Mouse (Mus musculus) hindbrain, embryonic 16.5 days (tissue): ENCODE measurements around the gene Ifih1. TPM values are rescaled to one million over a fixed set of nuclear protein-coding genes. Genes with fewer than 3 reads are reported as not detected.

Source experiments
- ATAC-seq: fragments of 200-750 bp; cut with Nextera tagmentation; 2 replicates; pipeline ENCODE4 v1.8.0; 2017; ENCODE audit warnings: moderate TSS enrichment, moderate library complexity
- H3K27ac ChIP-seq: fragments of 300-500 bp; sonication (generic); 2 replicates; pipeline ENCODE4 v1.5.1; 2014; ENCODE audit warnings: low read depth, mild to moderate bottlenecking, control low read depth, low read length, moderate library complexity
- H3K27me3 ChIP-seq: fragments of 300-500 bp; sonication (generic); replicated peaks from 2 replicates; pipeline ENCODE4 v1.6.1; 2014; ENCODE audit warnings: low read length; ENCODE audit not compliant: control insufficient read depth, insufficient read depth
- H3K36me3 ChIP-seq: fragments of 300-500 bp; sonication (generic); 2 replicates; pipeline ENCODE4 v1.6.1; 2014; ENCODE audit warnings: mild to moderate bottlenecking, low read length, moderate library complexity, mixed read lengths; ENCODE audit not compliant: control insufficient read depth, insufficient read depth
- H3K4me1 ChIP-seq: fragments of 300-500 bp; sonication (generic); 2 replicates; pipeline ENCODE4 v1.6.1; 2014; ENCODE audit warnings: low read depth, low read length; ENCODE audit not compliant: control insufficient read depth, insufficient read depth
- H3K4me2 ChIP-seq: fragments of 300-500 bp; sonication (generic); 2 replicates; pipeline ENCODE4 v1.6.1; 2014; ENCODE audit warnings: mild to moderate bottlenecking, low read length, control low read depth, moderate library complexity
- H3K4me3 ChIP-seq: fragments of 300-500 bp; sonication (generic); 2 replicates; pipeline ENCODE4 v1.5.1; 2014; ENCODE audit warnings: mild to moderate bottlenecking, low read length, control low read depth, moderate library complexity
- H3K9ac ChIP-seq: fragments of 300-500 bp; sonication (generic); 2 replicates; pipeline ENCODE4 v1.6.1; 2014; ENCODE audit warnings: low read depth, mild to moderate bottlenecking, control low read depth, low read length, moderate library complexity
- H3K9me3 ChIP-seq: fragments of 300-500 bp; sonication (generic); 2 replicates; pipeline ENCODE4 v1.6.1; 2014; ENCODE audit warnings: mild to moderate bottlenecking, low read length, moderate library complexity; ENCODE audit not compliant: control insufficient read depth
- WGBS: fragments of 180-500 bp; shearing (Covaris S2); extraction: QIAGEN DNeasy Blood & Tissue Kit; methylation state at CpG from one replicate; pipeline ENCODE4 v1.1.7; 2014; 5-methylcytosine and 5-hydroxymethylcytosine counted together
- polyA plus RNA-seq: library from polyadenylated mRNA; unstranded; fragments of >200 nt; fragmentation: Nextera tagmentation; extraction: Ambion mirVana; gene quantifications from 2 replicates; pipeline ENCODE4 v1.2.1, GENCODE M21; 2015

The Ifih1 gene
- polyA plus RNA-seq, 1 experiment from 2014 or later, result 1.5 TPM

DNA sequence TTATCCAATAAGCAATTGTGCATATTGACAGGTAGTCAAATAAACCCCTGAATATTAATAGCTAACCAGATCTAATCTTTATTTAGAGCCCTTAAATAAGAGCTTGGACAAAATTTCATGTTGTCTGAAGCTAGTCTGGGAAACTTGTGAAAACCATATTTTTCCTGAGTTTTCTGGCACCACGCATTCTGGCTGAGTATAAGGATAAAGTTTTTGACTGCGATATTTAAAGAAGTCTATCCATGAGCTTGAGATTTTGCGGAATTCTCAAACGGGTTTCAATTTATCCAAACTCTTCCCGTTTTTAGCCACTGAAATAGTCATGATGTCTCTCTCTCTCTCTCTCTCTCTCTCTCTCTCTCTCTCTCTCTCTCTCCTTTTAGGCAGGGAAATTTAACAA, 98.0 kb downstream of the Ifih1 start:
- 94% methylated on average over 5 of the region's 5 CpGs for WGBS
- Histone ChIP-seq H3K4me1 (no peaks in the 10 kb centered on the region), H3K36me3 (no peaks in the 10 kb centered on the region), H3K27me3 (no peaks in the 10 kb centered on the region), H3K4me2 (no peak overlapping the region), H3K27ac (no peak overlapping the region), H3K4me3 (no peak overlapping the region), H3K9me3 (no peaks in the 10 kb centered on the region), H3K9ac (no peak overlapping the region)
- no peak for ATAC-seq

Other genes starting within 250 kb of the Ifih1 start
- gene Dpp4, start 234.0 kb downstream of the Ifih1 start, polyA plus RNA-seq, result 2.0 and 2.5 TPM in 2 replicates
- 0.24 TPM in 2 replicates for gene Gcg, start 162.6 kb downstream of the Ifih1 start, polyA plus RNA-seq
- gene Fap, start 72.2 kb downstream of the Ifih1 start, polyA plus RNA-seq, result 1.5 and 1.9 TPM in 2 replicates
- gene Gca, start 18.0 kb upstream of the Ifih1 start, polyA plus RNA-seq, result 4.4 and 4.9 TPM in 2 replicates